Mouse (Mus musculus): ENCODE measurements around the gene Cmtm2a. TPM values are rescaled to one million over a fixed set of nuclear protein-coding genes. Genes with fewer than 3 reads are reported as not detected.
"Not testable (repeated sequence)": the region's sequence is repeated elsewhere in the genome, so short reads cannot be mapped to it uniquely, and the experiment has no call there.

Gene Cmtm2a
- polyA plus RNA-seq, 1 experiment from 2014 or later: not detected

- Histone ChIP-seq H3K36me3 (ENCODE audit: control insufficient read depth, insufficient read depth, low read length) (no peaks in the 10 kb centered on the region), H3K27ac (ENCODE audit: low read depth, low read length) (no peak overlapping the region), H3K27me3 (ENCODE audit: control insufficient read depth, insufficient read depth, low read length) (no peaks in the 10 kb centered on the region), H3K4me2 (ENCODE audit: low read depth, low read length, severe bottlenecking) (no peak overlapping the region), H3K9ac (ENCODE audit: low read length) (no peak overlapping the region), H3K4me3 (ENCODE audit: low read depth, low read length) (no peak overlapping the region), H3K9me3 (ENCODE audit: control insufficient read depth, low read length) (no peaks in the 10 kb centered on the region), H3K4me1 (replicated peaks; ENCODE audit: control insufficient read depth, insufficient read depth, low read length) (no peaks in the 10 kb centered on the region; the same call in 1 of the 2 replicates)
- no peak for ATAC-seq (replicated peaks; ENCODE audit: low FRiP score)
- 85% methylated on average over 1 of the region's 1 CpGs for WGBS
- DNase-seq (ENCODE audit: low spot score): no peak
These were observed 43.8 kb upstream of the Cmtm2a start for GRCm38 (mm10) chr8:104336806-104337205.

- no peaks in the 10 kb centered on the region for H3K36me3 ChIP-seq (ENCODE audit: control insufficient read depth, insufficient read depth, low read length)
- no peak overlapping the region for H3K27ac ChIP-seq (ENCODE audit: low read depth, low read length)
- no peaks in the 10 kb centered on the region for H3K27me3 ChIP-seq (ENCODE audit: control insufficient read depth, insufficient read depth, low read length)
- H3K9ac ChIP-seq (ENCODE audit: low read length): no peak overlapping the region
- H3K4me3 ChIP-seq (ENCODE audit: low read depth, low read length): no peak overlapping the region
- H3K4me2 ChIP-seq (ENCODE audit: low read depth, low read length, severe bottlenecking): no peak overlapping the region
- H3K9me3 ChIP-seq (ENCODE audit: control insufficient read depth, low read length): no peaks in the 10 kb centered on the region
- DNase-seq (ENCODE audit: low spot score) (no peak), ATAC-seq (replicated peaks; ENCODE audit: low FRiP score) (no peak)
- no peaks in the 10 kb centered on the region for H3K4me1 ChIP-seq (replicated peaks; ENCODE audit: control insufficient read depth, insufficient read depth, low read length)
- 68% methylated on average over 1 of the region's 1 CpGs for WGBS
These were observed 41.2 kb upstream of the Cmtm2a start for GRCm38 (mm10) chr8:104334196-104334595.

- ATAC-seq (replicated peaks; ENCODE audit: low FRiP score) (no peak), DNase-seq (ENCODE audit: low spot score) (no peak)
- 85% methylated on average over 5 of the region's 5 CpGs for WGBS
- no peaks in the 10 kb centered on the region for H3K36me3 ChIP-seq (ENCODE audit: control insufficient read depth, insufficient read depth, low read length)
- no peaks in the 10 kb centered on the region for H3K27me3 ChIP-seq (ENCODE audit: control insufficient read depth, insufficient read depth, low read length)
- no peak overlapping the region for H3K4me3 ChIP-seq (ENCODE audit: low read depth, low read length)
- H3K4me1 ChIP-seq (replicated peaks; ENCODE audit: control insufficient read depth, insufficient read depth, low read length): no peaks in the 10 kb centered on the region
- no peak overlapping the region for H3K9ac ChIP-seq (ENCODE audit: low read length)
- H3K4me2 ChIP-seq (ENCODE audit: low read depth, low read length, severe bottlenecking): no peak overlapping the region
- H3K27ac ChIP-seq (ENCODE audit: low read depth, low read length): no peak overlapping the region
- no peaks in the 10 kb centered on the region for H3K9me3 ChIP-seq (ENCODE audit: control insufficient read depth, low read length)
These were observed 40.8 kb upstream of the Cmtm2a start for GRCm38 (mm10) chr8:104333786-104334185.

- H3K4me1 ChIP-seq (replicated peaks; ENCODE audit: control insufficient read depth, insufficient read depth, low read length): no peaks in the 10 kb centered on the region
- H3K27me3 ChIP-seq (ENCODE audit: control insufficient read depth, insufficient read depth, low read length): no peaks in the 10 kb centered on the region
- ATAC-seq (replicated peaks; ENCODE audit: low FRiP score): no peak
These were observed 40.0 kb upstream of the Cmtm2a start for GRCm38 (mm10) chr8:104332665-104333631.

GRCm38 (mm10) chr8:104321930-104322329 is 28.9 kb upstream of the Cmtm2a start, which contains the start of gene Cmtm2b:
TSS of gene Cmtm2b (plus strand) at chr8:104322230.
- not testable (repeated sequence) for H3K4me2 ChIP-seq (ENCODE audit: low read depth, low read length, severe bottlenecking); H3K9me3 ChIP-seq (ENCODE audit: control insufficient read depth, low read length); H3K27ac ChIP-seq (ENCODE audit: low read depth, low read length); H3K36me3 ChIP-seq (ENCODE audit: control insufficient read depth, insufficient read depth, low read length); H3K4me3 ChIP-seq (ENCODE audit: low read depth, low read length); H3K27me3 ChIP-seq (ENCODE audit: control insufficient read depth, insufficient read depth, low read length); H3K9ac ChIP-seq (ENCODE audit: low read length); DNase-seq (ENCODE audit: low spot score); H3K4me1 ChIP-seq (replicated peaks; ENCODE audit: control insufficient read depth, insufficient read depth, low read length); ATAC-seq (replicated peaks; ENCODE audit: low FRiP score)
- WGBS: 90% methylated on average over 12 of the region's 12 CpGs

More at GRCm38 (mm10) chr8:104332665-104333631, 40.0 kb upstream of the Cmtm2a start:
- Histone ChIP-seq H3K9ac (ENCODE audit: low read length) (no peak overlapping the region), H3K4me2 (ENCODE audit: low read depth, low read length, severe bottlenecking) (no peak overlapping the region), H3K4me3 (ENCODE audit: low read depth, low read length) (no peak overlapping the region), H3K36me3 (ENCODE audit: control insufficient read depth, insufficient read depth, low read length) (no peaks in the 10 kb centered on the region), H3K9me3 (ENCODE audit: control insufficient read depth, low read length) (no peaks in the 10 kb centered on the region), H3K27ac (ENCODE audit: low read depth, low read length) (no peak overlapping the region)
- DNase-seq (ENCODE audit: low spot score): no peak
- WGBS: 81% methylated on average over 5 of the region's 5 CpGs

GRCm38 (mm10) chr8:104321267-104321666 is 28.3 kb upstream of the Cmtm2a start, which contains the start of gene Gm11020:
TSS of gene Gm11020 (plus strand) at chr8:104321567.
- not testable (repeated sequence) for H3K27ac ChIP-seq (ENCODE audit: low read depth, low read length); H3K4me3 ChIP-seq (ENCODE audit: low read depth, low read length); ATAC-seq (replicated peaks; ENCODE audit: low FRiP score); H3K4me1 ChIP-seq (replicated peaks; ENCODE audit: control insufficient read depth, insufficient read depth, low read length); H3K27me3 ChIP-seq (ENCODE audit: control insufficient read depth, insufficient read depth, low read length); H3K9me3 ChIP-seq (ENCODE audit: control insufficient read depth, low read length); H3K9ac ChIP-seq (ENCODE audit: low read length); DNase-seq (ENCODE audit: low spot score); H3K4me2 ChIP-seq (ENCODE audit: low read depth, low read length, severe bottlenecking); H3K36me3 ChIP-seq (ENCODE audit: control insufficient read depth, insufficient read depth, low read length)
- WGBS: 89% methylated on average over 9 of the region's 11 CpGs

- ATAC-seq (replicated peaks; ENCODE audit: low FRiP score): no peak
- no peak overlapping the region for H3K4me2 ChIP-seq (ENCODE audit: low read depth, low read length, severe bottlenecking)
- H3K9ac ChIP-seq (ENCODE audit: low read length): no peak overlapping the region
- H3K4me1 ChIP-seq (replicated peaks; ENCODE audit: control insufficient read depth, insufficient read depth, low read length): no peaks in the 10 kb centered on the region
- no peaks in the 10 kb centered on the region for H3K27me3 ChIP-seq (ENCODE audit: control insufficient read depth, insufficient read depth, low read length)
- no peak for DNase-seq (ENCODE audit: low spot score)
- H3K36me3 ChIP-seq (ENCODE audit: control insufficient read depth, insufficient read depth, low read length): no peaks in the 10 kb centered on the region
- H3K27ac ChIP-seq (ENCODE audit: low read depth, low read length): no peak overlapping the region
- no peak overlapping the region for H3K4me3 ChIP-seq (ENCODE audit: low read depth, low read length)
- WGBS: 75% methylated on average over 4 of the region's 4 CpGs
- H3K9me3 ChIP-seq (ENCODE audit: control insufficient read depth, low read length): no peaks in the 10 kb centered on the region
These were observed 20.3 kb upstream of the Cmtm2a start for GRCm38 (mm10) chr8:104313311-104313710.

GRCm38 (mm10) chr8:104312023-104312422 is 19.0 kb upstream of the Cmtm2a start:
- 95% methylated on average over 3 of the region's 3 CpGs for WGBS
- not testable (repeated sequence) for H3K9ac ChIP-seq (ENCODE audit: low read length); H3K4me1 ChIP-seq (replicated peaks; ENCODE audit: control insufficient read depth, insufficient read depth, low read length); ATAC-seq (replicated peaks; ENCODE audit: low FRiP score); H3K27ac ChIP-seq (ENCODE audit: low read depth, low read length); H3K27me3 ChIP-seq (ENCODE audit: control insufficient read depth, insufficient read depth, low read length); H3K4me2 ChIP-seq (ENCODE audit: low read depth, low read length, severe bottlenecking); H3K9me3 ChIP-seq (ENCODE audit: control insufficient read depth, low read length); H3K4me3 ChIP-seq (ENCODE audit: low read depth, low read length); DNase-seq (ENCODE audit: low spot score); H3K36me3 ChIP-seq (ENCODE audit: control insufficient read depth, insufficient read depth, low read length)
